Mouse (Mus musculus): Measurements from ENCODE around the gene Pax7. TPM values are rescaled to one million over a fixed set of nuclear protein-coding genes. Genes with fewer than 3 reads are reported as not detected.

The Pax7 gene
- total and polyA plus RNA-seq, 3 experiments: not detected

DNA sequence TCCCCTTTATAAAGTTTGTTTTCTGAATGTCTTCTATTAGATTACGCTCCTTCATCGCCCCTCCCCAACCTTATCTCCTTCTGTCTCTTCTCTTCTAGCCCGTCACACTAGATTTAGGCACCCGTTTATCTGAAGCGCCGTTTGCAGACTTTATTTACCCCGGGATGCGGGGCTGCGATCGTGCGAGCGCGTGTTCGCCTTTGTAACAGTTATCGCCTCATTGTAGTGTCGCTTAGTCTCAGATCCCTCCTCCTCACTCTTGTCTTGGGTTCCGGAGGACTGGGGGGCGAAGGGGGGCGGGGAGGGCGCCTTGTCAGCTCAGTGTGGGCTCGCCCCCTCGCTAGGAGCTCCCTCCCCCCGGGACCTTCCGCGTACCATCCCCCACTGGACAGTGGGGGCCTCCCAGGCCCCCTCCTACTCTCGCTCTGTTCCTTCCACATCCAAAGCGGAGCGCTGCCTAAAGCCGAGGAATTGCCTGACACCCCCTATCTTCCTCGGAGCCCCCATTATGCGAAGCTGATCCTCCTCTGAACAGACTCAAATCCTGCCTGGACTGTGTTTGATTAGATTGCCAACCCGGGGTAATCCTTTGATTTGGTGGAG, 9.4 kb downstream of the Pax7 start:
- Histone ChIP-seq H3K4me3 (ENCODE audit: control insufficient read depth in 1 of 2, insufficient read depth in 1 of 2, low read depth in 2 of 2, low read length in 2 of 2) (no peak overlapping the region), H3K9ac (ENCODE audit: control insufficient read depth, low read depth, low read length, poor library complexity, severe bottlenecking) (no peak overlapping the region), H3K27ac (ENCODE audit: control insufficient read depth, low read depth, low read length) (no peak overlapping the region), H3K79me2 (ENCODE audit: control insufficient read depth, insufficient read depth, low read length, poor library complexity) (no peaks in the 10 kb centered on the region), H3K36me3 (ENCODE audit: control insufficient read depth in 1 of 2, insufficient read depth in 2 of 2, low read length in 2 of 2) (no peaks in the 10 kb centered on the region), H3K27me3 (ENCODE audit: control insufficient read depth in 1 of 2, insufficient read depth in 2 of 2, low read length in 2 of 2) (no peaks in the 10 kb centered on the region), H3K9me3 (replicated peaks; ENCODE audit: insufficient read depth, low read length) (no peaks in the 10 kb centered on the region), H3K4me1 (ENCODE audit: control insufficient read depth in 1 of 2, insufficient read depth in 2 of 2, low read length in 2 of 2) (no peaks in the 10 kb centered on the region)
- DNase-seq (ENCODE audit: low read depth, low spot score): no peak
- TF ChIP-seq MYB (IDR thresholded peaks at IDR 0.05; ENCODE audit: low read depth, low read length) (no peak), TBP (IDR thresholded peaks at IDR 0.05; ENCODE audit: low read depth, low read length) (no peak), POLR2AphosphoS2 (IDR thresholded peaks at IDR 0.05; ENCODE audit: low read length) (no peak), MXI1 (IDR thresholded peaks at IDR 0.05; ENCODE audit: low read depth, low read length) (no peak), POLR2A (IDR thresholded peaks at IDR 0.05; ENCODE audit: control insufficient read depth in 1 of 2, insufficient read depth in 1 of 2, low read depth in 1 of 2, low read length in 2 of 2, poor library complexity in 1 of 2) (no peak), MYC (IDR thresholded peaks at IDR 0.05; ENCODE audit: low read depth, low read length) (no peak)

DNA sequence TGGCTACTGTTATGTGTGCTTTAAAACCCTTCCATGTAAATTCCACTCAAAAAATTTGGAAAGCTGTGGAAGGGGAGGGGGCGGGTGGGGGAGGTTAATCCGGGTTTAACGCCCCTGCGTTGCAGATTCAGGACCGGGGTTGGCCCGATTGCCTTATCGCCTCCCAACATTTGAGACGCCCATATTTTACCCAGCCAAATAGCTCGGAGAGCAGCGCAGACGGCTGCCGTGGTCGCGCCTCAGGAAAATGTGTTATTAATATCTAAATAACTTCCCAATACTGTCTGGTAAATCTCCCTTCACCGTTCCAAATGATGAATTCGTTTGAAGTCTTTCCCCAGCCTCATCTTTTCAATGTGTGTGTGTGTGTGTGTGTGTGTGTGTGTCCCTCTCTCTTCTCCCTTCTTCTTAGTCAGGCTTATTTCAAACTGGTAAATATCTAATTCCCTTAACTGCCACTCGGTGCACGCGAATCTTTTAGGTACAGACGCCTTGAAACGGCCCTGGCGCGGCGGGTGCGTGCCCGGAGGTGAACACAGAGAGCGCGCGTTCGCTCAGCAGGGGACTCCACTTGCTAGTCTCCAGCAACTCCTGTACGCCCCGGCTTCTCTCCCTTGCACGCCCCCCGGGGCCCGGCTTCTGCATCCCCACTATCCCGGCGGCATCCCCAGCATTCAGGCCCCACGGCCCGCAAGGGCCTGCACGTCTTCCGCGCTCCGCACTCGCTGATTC, 10.0 kb downstream of the Pax7 start:
- Histone ChIP-seq H3K9me3 (replicated peaks; ENCODE audit: insufficient read depth, low read length) (no peaks in the 10 kb centered on the region), H3K36me3 (ENCODE audit: control insufficient read depth in 1 of 2, insufficient read depth in 2 of 2, low read length in 2 of 2) (no peaks in the 10 kb centered on the region), H3K9ac (ENCODE audit: control insufficient read depth, low read depth, low read length, poor library complexity, severe bottlenecking) (no peak overlapping the region), H3K27ac (ENCODE audit: control insufficient read depth, low read depth, low read length) (no peak overlapping the region), H3K27me3 (ENCODE audit: control insufficient read depth in 1 of 2, insufficient read depth in 2 of 2, low read length in 2 of 2) (no peaks in the 10 kb centered on the region), H3K4me1 (ENCODE audit: control insufficient read depth in 1 of 2, insufficient read depth in 2 of 2, low read length in 2 of 2) (no peaks in the 10 kb centered on the region), H3K79me2 (ENCODE audit: control insufficient read depth, insufficient read depth, low read length, poor library complexity) (no peaks in the 10 kb centered on the region), H3K4me3 (ENCODE audit: control insufficient read depth in 1 of 2, insufficient read depth in 1 of 2, low read depth in 2 of 2, low read length in 2 of 2) (no peak overlapping the region)
- DNase-seq (ENCODE audit: low read depth, low spot score): no peak
- TF ChIP-seq ELF1 (IDR thresholded peaks at IDR 0.05; ENCODE audit: low read depth, low read length): no peak
- TF ChIP-seq MAFK (IDR thresholded peaks at IDR 0.05; ENCODE audit: borderline replicate concordance, low read depth, low read length): no peak
- TF ChIP-seq ZMIZ1 (IDR thresholded peaks at IDR 0.05; ENCODE audit: low read depth, low read length): no peak
- TF ChIP-seq E2F4 (IDR thresholded peaks at IDR 0.05; ENCODE audit: borderline replicate concordance, low read depth, low read length): no peak
- TF ChIP-seq USF2 (IDR thresholded peaks at IDR 0.05; ENCODE audit: borderline replicate concordance in 1 of 2, insufficient read depth in 1 of 2, low read depth in 1 of 2, low read length in 2 of 2): no peak
- TF ChIP-seq MEF2A (IDR thresholded peaks at IDR 0.05; ENCODE audit: extremely low read depth, insufficient replicate concordance, low read depth, low read length, poor library complexity, severe bottlenecking): no peak
- no peak for TF ChIP-seq GATA1 (IDR thresholded peaks at IDR 0.05; ENCODE audit: low read depth, low read length)
- no peak for TF ChIP-seq CTCF (IDR thresholded peaks at IDR 0.05 in 2 of 3, conservative IDR thresholded peaks at IDR 0.05 in 1 of 3; ENCODE audit: control insufficient read depth in 1 of 3, insufficient read depth in 1 of 3, low read depth in 2 of 3, low read length in 3 of 3, poor library complexity in 1 of 3, severe bottlenecking in 1 of 3)
- TF ChIP-seq ZNF384 (IDR thresholded peaks at IDR 0.05; ENCODE audit: low read depth, low read length): no peak
- no peak for TF ChIP-seq SMC3 (IDR thresholded peaks at IDR 0.05; ENCODE audit: low read depth, low read length)
- TF ChIP-seq ZKSCAN1 (IDR thresholded peaks at IDR 0.05; ENCODE audit: low read depth, low read length): no peak
